Mouse (Mus musculus): ENCODE measurements around the gene Pramel4.
"Not testable (repeated sequence)": the region's sequence is repeated elsewhere in the genome, so short reads cannot be mapped to it uniquely, and the experiment has no call there.

The Pramel4 gene

DNA sequence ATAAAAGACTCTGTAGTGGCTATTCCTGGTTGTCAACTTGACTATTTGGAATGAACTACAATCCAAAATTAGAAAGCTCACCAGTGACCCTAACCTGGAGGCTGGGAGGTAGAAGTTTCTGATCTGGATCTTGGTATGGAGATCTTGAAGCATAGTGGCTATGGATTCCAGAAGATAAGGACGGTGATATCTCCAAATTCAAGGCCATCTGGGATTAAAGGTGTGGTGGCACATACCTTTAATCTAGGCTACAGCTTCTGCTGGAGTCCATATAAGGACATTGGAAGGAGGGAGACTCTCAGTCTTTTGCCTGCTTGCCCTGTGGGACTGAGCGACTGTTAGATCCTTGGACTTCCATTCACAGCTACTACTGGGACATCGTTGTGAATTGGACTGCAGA is at the start of gene Pramel4:
Gene Pramel4 (plus strand): TSS at position 301 of the 400 bp plus-strand sequence.
- not testable (repeated sequence) for DNase-seq

- not testable (repeated sequence) for DNase-seq
These were observed 47.2 kb downstream of the Pramel4 start, which contains the start of gene Gm13102 for GRCm38 (mm10) chr4:144106174-144106573. Gene Gm13102, plus strand, starts transcription at chr4:144106474.
